Mouse (Mus musculus) olfactory bulb, adult 2 months (tissue): ENCODE data around the gene Fto. TPM values are rescaled to one million over a fixed set of nuclear protein-coding genes. Genes with fewer than 3 reads are reported as not detected.

Experiments
- H3K27ac ChIP-seq: fragments of 200-500 bp; 2 replicates; pipeline ENCODE4 v1.5.1; 2012; ENCODE audit warnings: low read depth, low read length; ENCODE audit not compliant: insufficient read depth
- H3K4me1 ChIP-seq: fragments of 200-500 bp; 2 replicates; pipeline ENCODE4 v1.6.1; 2012; ENCODE audit warnings: low read length; ENCODE audit not compliant: control insufficient read depth, insufficient read depth
- H3K4me3 ChIP-seq: fragments of 200-500 bp; 2 replicates; pipeline ENCODE4 v1.5.1; 2012; ENCODE audit warnings: mild to moderate bottlenecking, low read depth, low read length, moderate library complexity; ENCODE audit not compliant: insufficient read depth
- CTCF ChIP-seq: fragments of 200-500 bp; IDR thresholded peaks from 2 replicates; pipeline ENCODE4 v1.5.1; 2012; ENCODE audit warnings: low read depth, mild to moderate bottlenecking, low read length, moderate library complexity; ENCODE audit not compliant: insufficient read depth
- POLR2A ChIP-seq: fragments of 200-500 bp; IDR thresholded peaks from 2 replicates; pipeline ENCODE4 v1.6.1; 2012; ENCODE audit warnings: mild to moderate bottlenecking, low read depth, low read length, moderate library complexity; ENCODE audit not compliant: insufficient read depth
- whole genome bisulfite sequencing: fragments of 180-500 bp; shearing (Covaris S2); methylation state at CpG from one replicate; pipeline ENCODE4 v1.1.7; 2018; 5-methylcytosine and 5-hydroxymethylcytosine counted together
- polyA plus RNA-seq: library from polyadenylated mRNA; stranded (reverse); fragments of >200 nt; gene quantifications from 2 replicates; pipeline ENCODE4 v1.2.4, GENCODE M21; 2012; ENCODE audit warnings: low replicate concordance; ENCODE audit not compliant: missing spikeins, insufficient read depth, insufficient read length

Fto gene
- polyA plus RNA-seq, 1 experiment: not detected

- WGBS: 93% methylated on average over 7 of the region's 7 CpGs
- H3K4me1 ChIP-seq: peaks cover 13% of the 10 kb centered on the region
- H3K4me3 ChIP-seq: no peak overlapping the region
- no peak overlapping the region for H3K27ac ChIP-seq
- TF ChIP-seq CTCF (no peak), POLR2A (no peak)
Observed at GRCm38 (mm10) chr8:91349816-91350215, 36.5 kb downstream of the Fto start.

DNA sequence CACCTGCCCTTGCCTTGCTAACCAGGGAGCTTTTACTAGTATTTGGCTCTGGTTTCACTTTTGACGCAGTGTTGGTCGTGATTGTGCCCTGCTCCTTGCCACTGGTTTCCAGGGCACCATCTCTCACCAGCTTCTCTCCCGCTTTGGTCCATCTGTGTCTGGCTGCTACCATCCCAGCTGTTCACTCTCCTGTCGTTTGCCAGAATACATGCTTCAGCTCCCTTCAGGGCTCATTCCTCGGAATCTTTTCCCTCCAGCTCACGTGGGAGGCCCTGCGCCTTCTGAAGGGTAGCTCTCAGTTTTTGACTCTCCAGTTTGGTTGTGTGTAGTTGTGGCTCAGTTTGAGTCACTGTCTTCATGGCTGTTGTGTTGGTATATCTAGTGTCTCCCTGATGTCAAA lies 37.3 kb downstream of the Fto start:
- WGBS: 67% methylated on average over 7 of the region's 7 CpGs
- TF ChIP-seq CTCF: no peak
- TF ChIP-seq POLR2A: no peak
- H3K4me1 ChIP-seq: peaks cover 18% of the 10 kb centered on the region
- no peak overlapping the region for H3K4me3 ChIP-seq
- H3K27ac ChIP-seq: no peak overlapping the region

- H3K4me1 ChIP-seq: peaks cover 15% of the 10 kb centered on the region
- H3K4me3 ChIP-seq: no peak overlapping the region
- TF ChIP-seq CTCF (no peak), POLR2A (no peak)
- H3K27ac ChIP-seq: no peak overlapping the region
- 89% methylated on average over 3 of the region's 3 CpGs for WGBS
Observed at GRCm38 (mm10) chr8:91352598-91352997, 39.3 kb downstream of the Fto start.

- TF ChIP-seq CTCF (no peak), POLR2A (no peak)
Observed at GRCm38 (mm10) chr8:91353062-91353461, 39.7 kb downstream of the Fto start.

DNA sequence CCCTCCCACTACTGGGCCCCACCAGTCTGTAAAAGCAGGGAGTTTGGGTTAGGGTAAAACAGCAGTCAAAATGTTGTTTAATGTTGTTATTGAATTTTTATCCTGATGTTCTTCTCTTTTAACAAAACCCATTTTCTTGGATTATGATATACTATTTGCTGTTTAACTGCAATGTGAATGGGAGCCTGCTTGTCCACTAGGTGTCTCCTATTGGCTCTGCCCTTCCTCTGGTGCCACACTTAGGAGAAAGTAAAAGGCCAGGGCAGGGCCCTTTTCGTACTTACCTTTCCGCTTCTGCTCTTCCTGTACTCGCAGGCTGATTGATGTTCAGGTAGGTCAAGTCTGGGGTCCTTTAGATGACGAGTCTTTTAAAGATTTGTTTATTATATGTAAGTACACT lies 40.6 kb downstream of the Fto start:
- peaks cover 18% of the 10 kb centered on the region for H3K4me1 ChIP-seq
- WGBS: 95% methylated on average over 4 of the region's 4 CpGs
- no peak overlapping the region for H3K4me3 ChIP-seq
- TF ChIP-seq POLR2A: no peak
- no peak overlapping the region for H3K27ac ChIP-seq

More at GRCm38 (mm10) chr8:91353062-91353461, 39.7 kb downstream of the Fto start:
- Histone ChIP-seq H3K4me3 (no peak overlapping the region), H3K27ac (no peak overlapping the region), H3K4me1 (peaks cover 15% of the 10 kb centered on the region)
- 89% methylated on average over 5 of the region's 5 CpGs for WGBS

GRCm38 (mm10) chr8:91355301-91355905 lies 42.1 kb downstream of the Fto start:
- no peak for TF ChIP-seq POLR2A
- TF ChIP-seq CTCF: no peak
- 63% methylated on average over 10 of the region's 10 CpGs for whole genome bisulfite sequencing
- Histone ChIP-seq H3K4me1 (peaks cover 14% of the 10 kb centered on the region), H3K27ac (no peak overlapping the region), H3K4me3 (no peak overlapping the region)

GRCm38 (mm10) chr8:91355956-91356699 lies 42.8 kb downstream of the Fto start:
- H3K4me3 ChIP-seq: no peak overlapping the region
- H3K4me1 ChIP-seq: peaks cover 10% of the 10 kb centered on the region
- WGBS: 72% methylated on average over 11 of the region's 11 CpGs
- no peak overlapping the region for H3K27ac ChIP-seq
- no peak for TF ChIP-seq CTCF
- no peak for TF ChIP-seq POLR2A

- Histone ChIP-seq H3K4me1 (peaks cover 10% of the 10 kb centered on the region), H3K27ac (no peak overlapping the region), H3K4me3 (no peak overlapping the region)
- TF ChIP-seq POLR2A (no peak), CTCF (no peak)
- WGBS: 95% methylated on average over 4 of the region's 4 CpGs
Observed at GRCm38 (mm10) chr8:91357493-91358014, 44.2 kb downstream of the Fto start.

GRCm38 (mm10) chr8:91358016-91358415 lies 44.7 kb downstream of the Fto start:
- 87% methylated on average over 5 of the region's 5 CpGs for WGBS
- no peak for TF ChIP-seq POLR2A
- H3K27ac ChIP-seq: no peak overlapping the region
- H3K4me3 ChIP-seq: no peak overlapping the region
- H3K4me1 ChIP-seq: peaks cover 10% of the 10 kb centered on the region
